In genomic region chr7:110762605-110763180, GRCm38 (mm10) we compare ENCODE assay signal across 21 mouse cellular contexts. TPM values are rescaled to one million over a fixed set of nuclear protein-coding genes. Genes with fewer than 3 reads are reported as not detected.
DNase-seq lines count a peak whose midpoint lies in the region; ATAC-seq lines count a peak whose summit lies in the region.
"Had no signal": no experiment of that assay in that cellular context is flagged by ENCODE, and none has a peak within 500 bp of the region (broad histone marks: within the 10 kb centered on the region; RNA-seq: fewer than 3 reads in every experiment).

No protein-coding gene starts in this region.

- no peak overlapping the region for H3K9ac ChIP-seq in forebrain, embryonic 14.5 days (ENCODE audit: low read length)
- H3K9ac ChIP-seq: embryonic facial prominence, embryonic 15.5 days; forebrain, embryonic 12.5 days; kidney, embryonic 15.5 days; limb, embryonic 13.5 days; liver, embryonic 14.5 days had no signal

- H3K9me3 ChIP-seq in forebrain, embryonic 14.5 days (replicated peaks; ENCODE audit: control insufficient read depth, low read length): no peaks in the 10 kb centered on the region
- no peaks in the 10 kb centered on the region for H3K9me3 ChIP-seq in forebrain, embryonic 10.5 days
- H3K9me3 ChIP-seq: embryonic facial prominence, embryonic 15.5 days; forebrain, embryonic 12.5 days; kidney, embryonic 15.5 days; limb, embryonic 13.5 days had no signal

- WGBS in forebrain, embryonic 14.5 days: 75% methylated on average over 5 of the region's 5 CpGs
- WGBS in forebrain, embryonic 10.5 days: 88% methylated on average over 5 of the region's 5 CpGs

- H3K4me2 ChIP-seq in forebrain, embryonic 14.5 days (ENCODE audit: low read length): no peak overlapping the region
- H3K4me2 ChIP-seq: embryonic facial prominence, embryonic 15.5 days; forebrain, embryonic 12.5 days; kidney, embryonic 15.5 days; limb, embryonic 13.5 days had no signal

- DNase-seq in forebrain, embryonic 14.5 days (ENCODE audit: low spot score): no peak
- no peak for DNase-seq in forebrain, embryonic 10.5 days (ENCODE audit: extremely low spot score, low spot score)
- peak; percentile 84 for DNase-seq in left cerebral cortex, postnatal 4 days
- no peak for DNase-seq in left cerebral cortex, postnatal 25 days (ENCODE audit: low spot score in 2 of 2)
- peak; percentile 75 for DNase-seq in cerebellum, adult 11 months
- peak; percentile 87 to 91 for DNase-seq in cerebellum, postnatal 10 days
- no peak for DNase-seq in spleen, adult 18-20 months
- no peak for DNase-seq in ovary, postnatal 36 days (ENCODE audit: low spot score)
- DNase-seq: adrenal gland, adult 2 months; embryo, embryonic 11 days; gastrocnemius, postnatal 10 days; heart, adult 18-20 months; heart, postnatal 4 days; kidney, postnatal 4 days; thymus, postnatal 36 days had no signal

- H3K4me1 ChIP-seq in forebrain, embryonic 14.5 days (ENCODE audit: control insufficient read depth, insufficient read depth, low read length): no peaks in the 10 kb centered on the region
- H3K4me1 ChIP-seq in forebrain, embryonic 10.5 days: peaks cover 6% of the 10 kb centered on the region
- H3K4me1 ChIP-seq: forebrain, embryonic 12.5 days had no signal

- no peak overlapping the region for H3K27ac ChIP-seq in forebrain, embryonic 14.5 days (ENCODE audit: low read depth, low read length)
- no peak overlapping the region for H3K27ac ChIP-seq in forebrain, embryonic 10.5 days
- H3K27ac ChIP-seq: embryonic facial prominence, embryonic 15.5 days; forebrain, embryonic 12.5 days; kidney, embryonic 15.5 days; limb, embryonic 13.5 days; liver, embryonic 14.5 days had no signal

- intact Hi-C loops in left cerebral cortex, postnatal 4 days (cut with DNase I): no loop called here
- intact Hi-C loops in left cerebral cortex, postnatal 25 days (cut with DNase I): no loop called here

- H3K36me3 ChIP-seq in forebrain, embryonic 14.5 days (ENCODE audit: control insufficient read depth, insufficient read depth, low read length): no peaks in the 10 kb centered on the region
- no peaks in the 10 kb centered on the region for H3K36me3 ChIP-seq in forebrain, embryonic 10.5 days (replicated peaks)
- H3K36me3 ChIP-seq: embryonic facial prominence, embryonic 15.5 days; forebrain, embryonic 12.5 days; kidney, embryonic 15.5 days; limb, embryonic 13.5 days had no signal

- 0 out of 2 replicates have a peak, but pooled peaks have one; percentile 29 for ATAC-seq in forebrain, embryonic 14.5 days
- ATAC-seq: intestine, embryonic 16.5 days had no signal

- H3K4me3 ChIP-seq in forebrain, embryonic 14.5 days (ENCODE audit: low read depth, low read length): no peak overlapping the region
- no peak overlapping the region for H3K4me3 ChIP-seq in forebrain, embryonic 10.5 days
- H3K4me3 ChIP-seq: embryonic facial prominence, embryonic 15.5 days; forebrain, embryonic 12.5 days; kidney, embryonic 15.5 days; limb, embryonic 13.5 days had no signal

- H3K27me3 ChIP-seq in forebrain, embryonic 14.5 days (replicated peaks; ENCODE audit: control insufficient read depth, insufficient read depth, low read length): 0 out of 2 replicates have a peak, but pooled peaks cover 1% of the 10 kb centered on the region
- peaks cover 16% of the 10 kb centered on the region for H3K27me3 ChIP-seq in forebrain, embryonic 10.5 days (ENCODE audit: poor library complexity, severe bottlenecking)
- H3K27me3 ChIP-seq: embryonic facial prominence, embryonic 15.5 days had no signal

RNA-seq across cellular contexts. Expression of gene Ampd3, which starts 5.3 kb away (rescaled TPM):
- polyA plus RNA-seq in forebrain, embryonic 14.5 days (2014; fragmentation: Nextera tagmentation; extraction: Ambion mirVana): 3.6 and 4.9 TPM in 2 replicates
- polyA plus RNA-seq in forebrain, embryonic 10.5 days (2016; fragmentation: Nextera tagmentation; extraction: Ambion mirVana): 1.2 and 1.5 TPM in 2 replicates
- total RNA-seq in left cerebral cortex, postnatal 4 days (2021): 10 to 100 TPM; 18.5 to 19.5 TPM
- 10 to 100 TPM; 22.0 to 24.2 TPM for total RNA-seq in left cerebral cortex, postnatal 25 days (2021)

Comparison
In these comparisons a context has a peak if more than half of its experiments do, and no peak if none do; other contexts are left out.
1. DNase-seq: peak in left cerebral cortex, postnatal 4 days (single experiment), cerebellum, adult 11 months (single experiment) and cerebellum, postnatal 10 days (2 of 2); none in forebrain, embryonic 14.5 days (single experiment), forebrain, embryonic 10.5 days (single experiment), left cerebral cortex, postnatal 25 days (0 of 2), spleen, adult 18-20 months (0 of 2) and ovary, postnatal 36 days (single experiment).